Mouse (Mus musculus) midbrain, embryonic 10.5 days (tissue): ENCODE results near the gene Slco1a5. TPM values are rescaled to one million over a fixed set of nuclear protein-coding genes. Genes with fewer than 3 reads are reported as not detected.
"Not testable (repeated sequence)": the region's sequence is repeated elsewhere in the genome, so short reads cannot be mapped to it uniquely, and the experiment has no call there.

Experiments used
- DNase-seq: peaks from one replicate; pipeline ENCODE4 v3.0.0-alpha.2; 2017; ENCODE audit warnings: low spot score
- H3K27ac ChIP-seq: fragments of 300-500 bp; sonication (generic); replicated peaks from 2 replicates; pipeline ENCODE4 v1.5.1; 2016; ENCODE audit warnings: mild to moderate bottlenecking
- H3K27me3 ChIP-seq: fragments of 300-500 bp; sonication (generic); 2 replicates; pipeline ENCODE4 v1.6.1; 2016; ENCODE audit warnings: low read depth, mild to moderate bottlenecking; ENCODE audit not compliant: poor library complexity, severe bottlenecking
- H3K36me3 ChIP-seq: fragments of 300-500 bp; sonication (generic); 2 replicates; pipeline ENCODE4 v1.6.1; 2016; ENCODE audit warnings: mild to moderate bottlenecking, moderate library complexity
- H3K4me1 ChIP-seq: fragments of 300-500 bp; sonication (generic); 2 replicates; pipeline ENCODE4 v1.6.1; 2016
- H3K4me3 ChIP-seq: fragments of 300-500 bp; sonication (generic); 2 replicates; pipeline ENCODE4 v1.5.1; 2016; ENCODE audit warnings: mild to moderate bottlenecking, moderate library complexity
- H3K9me3 ChIP-seq: fragments of 300-500 bp; sonication (generic); replicated peaks from 2 replicates; pipeline ENCODE4 v1.6.1; 2016; ENCODE audit warnings: mild to moderate bottlenecking
- WGBS: fragments of 180-500 bp; shearing (Covaris S2); methylation state at CpG from one replicate; pipeline ENCODE4 v1.1.7; 2016; 5-methylcytosine and 5-hydroxymethylcytosine counted together
- polyA plus RNA-seq: library from polyadenylated mRNA; unstranded; fragments of >200 nt; fragmentation: Nextera tagmentation; extraction: Ambion mirVana; gene quantifications from 2 replicates; pipeline ENCODE4 v1.2.1, GENCODE M21; 2016

The Slco1a5 gene
- 0.47 and 0.77 TPM in 2 replicates for polyA plus RNA-seq

- Histone ChIP-seq H3K27me3 (no peaks in the 10 kb centered on the region), H3K4me1 (peaks cover 13% of the 10 kb centered on the region), H3K27ac (0 out of 2 replicates have a peak within 1 kb of the TSS, but pooled peaks have one; percentile 28), H3K4me3 (no peak within 1 kb of the TSS), H3K36me3 (no peaks in the 10 kb centered on the region), H3K9me3 (no peaks in the 10 kb centered on the region)
- DNase-seq = no peak
- WGBS = 15% methylated on average over 4 of the region's 4 CpGs
Observed at GRCm38 (mm10) chr6:142322881-142323280, at the start of gene Slco1a5. Slco1a5 (minus strand) TSS chr6:142322981.

- H3K4me1 ChIP-seq = no peaks in the 10 kb centered on the region
- H3K27ac ChIP-seq = no peak overlapping the region
- 90% methylated on average over 3 of the region's 3 CpGs for WGBS
- H3K36me3 ChIP-seq = peaks cover 94% of the 10 kb centered on the region
- no peak overlapping the region for H3K4me3 ChIP-seq
- no peaks in the 10 kb centered on the region for H3K9me3 ChIP-seq
- DNase-seq = no peak
- H3K27me3 ChIP-seq = no peaks in the 10 kb centered on the region
Observed at GRCm38 (mm10) chr6:142369568-142369967, 46.8 kb upstream of the Slco1a5 start.

DNA sequence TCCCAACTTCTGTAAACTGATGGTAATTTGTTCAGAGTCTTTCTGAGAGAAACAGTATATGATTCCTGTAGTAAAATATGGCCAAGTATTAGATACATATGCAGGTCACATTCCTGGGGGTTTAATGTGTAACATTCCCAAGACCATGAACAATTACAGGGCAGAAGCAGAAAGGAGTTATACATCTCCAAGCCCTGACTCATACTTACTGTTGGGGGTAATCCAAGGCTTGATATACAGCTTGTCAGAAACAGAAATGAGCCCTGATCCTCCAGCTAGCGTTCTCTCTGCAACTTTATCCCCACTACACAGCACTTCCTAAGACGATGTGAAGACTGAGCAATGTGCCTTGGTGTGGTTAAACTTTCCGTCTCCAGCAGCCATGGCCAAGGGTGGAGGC, 44.8 kb upstream of the Slco1a5 start:
- DNase-seq = no peak
- no peaks in the 10 kb centered on the region for H3K9me3 ChIP-seq
- no peaks in the 10 kb centered on the region for H3K4me1 ChIP-seq
- no peaks in the 10 kb centered on the region for H3K27me3 ChIP-seq
- 92% methylated on average over 3 of the region's 3 CpGs for WGBS
- H3K36me3 ChIP-seq = peaks cover 94% of the 10 kb centered on the region
- H3K27ac ChIP-seq = no peak overlapping the region
- H3K4me3 ChIP-seq = no peak overlapping the region

DNA sequence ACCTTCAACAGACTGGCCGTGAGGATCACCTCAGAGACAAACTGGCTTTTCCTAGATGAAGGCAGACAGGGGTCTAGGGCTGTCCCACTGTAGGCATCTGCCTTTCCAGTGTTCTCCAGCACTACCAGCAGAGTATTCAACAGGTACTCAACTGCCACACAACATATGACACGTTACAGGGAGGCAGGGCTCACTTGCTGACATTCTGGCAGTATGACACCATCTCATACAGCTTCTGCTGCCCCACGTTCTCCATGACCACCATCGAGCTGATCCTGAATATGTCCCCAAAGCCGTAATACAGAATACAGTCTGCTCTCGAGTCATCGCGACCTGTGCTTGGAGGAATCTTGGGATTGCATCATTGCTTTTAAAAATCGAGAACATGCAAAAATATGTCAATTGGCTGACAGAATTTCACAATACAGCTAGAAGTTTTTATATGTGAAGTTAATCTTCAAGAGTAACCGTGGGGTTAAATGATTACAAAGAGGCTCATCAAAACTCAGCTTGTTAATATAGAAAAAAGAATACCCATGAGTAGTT, 43.8 kb upstream of the Slco1a5 start:
- DNase-seq = no peak
- H3K4me3 ChIP-seq = no peak overlapping the region
- no peaks in the 10 kb centered on the region for H3K27me3 ChIP-seq
- no peaks in the 10 kb centered on the region for H3K4me1 ChIP-seq
- 94% methylated on average over 10 of the region's 10 CpGs for WGBS
- no peaks in the 10 kb centered on the region for H3K9me3 ChIP-seq
- H3K27ac ChIP-seq = no peak overlapping the region
- H3K36me3 ChIP-seq = peaks cover 94% of the 10 kb centered on the region

GRCm38 (mm10) chr6:142365742-142366472, 43.1 kb upstream of the Slco1a5 start:
- Histone ChIP-seq H3K36me3 (peaks cover 97% of the 10 kb centered on the region), H3K4me3 (no peak overlapping the region), H3K27ac (no peak overlapping the region), H3K27me3 (no peaks in the 10 kb centered on the region), H3K4me1 (no peaks in the 10 kb centered on the region), H3K9me3 (no peaks in the 10 kb centered on the region)
- no peak for DNase-seq
- 92% methylated on average over 8 of the region's 8 CpGs for WGBS

DNA sequence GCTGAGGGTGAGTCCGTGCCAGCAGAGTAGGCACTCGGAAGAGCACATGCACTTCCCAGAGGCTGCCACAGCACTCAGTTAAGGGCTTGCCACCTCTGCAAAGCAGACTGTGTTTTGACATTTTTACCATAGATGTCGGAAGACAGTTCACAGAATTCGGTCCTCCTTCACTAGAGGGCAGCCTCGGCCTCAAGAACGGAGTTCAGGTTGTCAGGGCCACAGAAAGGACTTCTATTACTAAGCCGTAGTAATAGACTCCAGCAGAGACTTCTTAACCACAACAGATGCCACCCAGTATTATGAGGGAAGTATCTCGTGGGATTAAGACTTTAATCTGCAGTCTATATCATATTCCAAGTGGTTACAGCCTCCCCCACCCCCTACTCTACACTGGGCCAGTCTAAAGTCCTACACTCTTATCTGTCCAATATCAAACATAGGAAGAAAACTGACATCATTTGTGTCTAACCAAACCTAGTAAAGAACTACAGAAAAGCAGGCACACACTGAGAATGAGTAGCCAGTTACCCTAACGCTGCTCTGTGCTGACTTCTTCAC, 40.3 kb upstream of the Slco1a5 start:
- no peak for DNase-seq
- H3K9me3 ChIP-seq = no peaks in the 10 kb centered on the region
- H3K27ac ChIP-seq = no peak overlapping the region
- H3K27me3 ChIP-seq = no peaks in the 10 kb centered on the region
- no peaks in the 10 kb centered on the region for H3K4me1 ChIP-seq
- H3K4me3 ChIP-seq = no peak overlapping the region
- 81% methylated on average over 9 of the region's 9 CpGs for whole genome bisulfite sequencing
- peaks cover 97% of the 10 kb centered on the region for H3K36me3 ChIP-seq

DNA sequence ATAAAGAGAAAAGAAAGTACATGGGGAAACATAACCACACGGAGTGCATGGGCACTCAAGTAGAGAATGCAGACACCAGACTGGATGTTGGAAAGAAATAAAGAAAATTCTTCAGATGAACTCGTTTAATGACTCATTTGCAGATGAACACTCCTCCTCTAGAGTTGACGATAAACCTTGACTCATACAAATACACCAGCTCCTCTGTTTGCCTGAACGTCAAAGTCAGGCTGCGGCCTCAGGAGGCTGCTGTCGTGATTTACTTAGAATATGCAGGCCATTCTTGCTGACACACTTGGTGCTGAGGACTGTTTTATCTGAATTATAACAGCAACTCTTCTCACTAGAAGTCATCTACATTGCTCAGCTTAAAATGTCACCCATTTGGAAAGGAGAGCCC, 39.3 kb upstream of the Slco1a5 start:
- no peaks in the 10 kb centered on the region for H3K4me1 ChIP-seq
- WGBS = 94% methylated on average over 6 of the region's 6 CpGs
- no peaks in the 10 kb centered on the region for H3K27me3 ChIP-seq
- no peaks in the 10 kb centered on the region for H3K9me3 ChIP-seq
- no peak overlapping the region for H3K27ac ChIP-seq
- peaks cover 97% of the 10 kb centered on the region for H3K36me3 ChIP-seq
- no peak overlapping the region for H3K4me3 ChIP-seq
- DNase-seq = no peak

DNA sequence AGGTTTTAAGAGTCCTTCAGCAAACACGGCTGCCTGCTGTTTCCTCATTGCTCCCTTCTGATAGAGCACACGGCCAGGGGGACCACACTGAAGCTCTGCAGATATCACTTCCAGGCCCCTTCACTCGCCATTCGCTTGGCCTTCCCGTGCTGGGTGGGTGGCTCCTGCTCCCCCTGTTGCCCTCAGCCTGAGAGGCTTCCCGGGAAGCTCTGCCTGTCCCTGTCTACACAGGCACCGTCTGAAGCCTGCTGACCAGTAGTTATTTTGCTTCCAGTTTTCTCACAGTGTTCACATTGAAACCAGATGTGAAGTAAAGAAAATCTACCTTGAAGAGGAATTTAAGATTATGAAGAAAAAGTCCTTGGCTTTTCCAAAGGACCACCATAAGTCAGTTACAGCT, 34.3 kb upstream of the Slco1a5 start:
- H3K4me1 ChIP-seq = no peaks in the 10 kb centered on the region
- H3K27ac ChIP-seq = no peak overlapping the region
- no peak for DNase-seq
- WGBS = 79% methylated on average over 7 of the region's 7 CpGs
- no peaks in the 10 kb centered on the region for H3K27me3 ChIP-seq
- no peak overlapping the region for H3K4me3 ChIP-seq
- peaks cover 93% of the 10 kb centered on the region for H3K36me3 ChIP-seq
- no peaks in the 10 kb centered on the region for H3K9me3 ChIP-seq

- not testable (repeated sequence) for H3K27me3 ChIP-seq, H3K9me3 ChIP-seq, H3K27ac ChIP-seq, DNase-seq, H3K4me3 ChIP-seq, H3K4me1 ChIP-seq
- peaks cover 84% of the 10 kb centered on the region for H3K36me3 ChIP-seq
- 94% methylated on average over 3 of the region's 3 CpGs for WGBS
Observed at GRCm38 (mm10) chr6:142352099-142352498, 29.3 kb upstream of the Slco1a5 start.

DNA sequence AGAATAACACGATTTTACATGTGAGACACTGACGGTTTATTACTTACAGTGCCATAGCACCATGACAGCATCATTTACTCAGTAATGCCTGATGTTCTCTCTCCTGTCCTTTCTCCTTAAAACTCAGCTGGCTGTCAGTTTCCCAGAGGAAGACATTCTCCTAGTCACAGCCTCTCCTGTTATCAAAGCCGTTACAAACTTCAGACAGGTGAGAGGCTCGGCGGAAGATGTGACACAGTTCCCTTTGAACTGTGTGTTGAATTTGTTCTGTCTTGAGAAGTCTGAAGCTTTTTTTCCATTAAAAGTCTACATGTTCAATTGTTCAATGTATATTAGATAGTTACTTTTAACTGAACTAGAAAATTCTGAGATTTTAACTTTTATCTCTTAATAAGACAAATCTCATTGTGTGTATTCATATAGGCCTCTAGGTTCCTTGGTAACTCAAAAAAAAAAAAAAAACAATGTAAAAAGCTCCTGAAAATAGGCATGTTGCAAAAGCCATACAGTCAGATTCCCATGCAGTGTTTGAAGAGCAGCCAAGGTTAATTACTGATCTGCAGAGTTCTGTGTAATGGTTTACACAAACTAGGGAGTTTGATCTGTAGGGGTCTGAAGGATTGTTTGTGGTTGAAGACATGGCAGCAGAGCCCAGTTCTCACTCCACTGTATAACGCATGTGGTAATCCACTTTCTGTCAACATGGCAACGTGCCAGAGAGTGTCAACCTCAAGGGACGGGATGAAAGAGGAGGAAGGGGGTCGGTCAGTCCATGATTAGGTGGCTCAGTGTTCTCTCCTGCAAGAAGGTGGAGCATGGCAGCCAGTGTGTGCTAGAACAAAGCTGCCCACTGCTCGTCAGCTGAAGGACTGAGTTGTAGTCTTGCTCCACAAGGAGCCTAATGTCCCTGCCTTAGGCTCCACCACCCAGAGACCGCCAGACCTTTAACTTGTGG, 24.9 kb upstream of the Slco1a5 start:
- no peak overlapping the region for H3K27ac ChIP-seq
- no peak for DNase-seq
- 90% methylated on average over 11 of the region's 11 CpGs for WGBS
- no peak overlapping the region for H3K4me3 ChIP-seq
- no peaks in the 10 kb centered on the region for H3K27me3 ChIP-seq
- H3K4me1 ChIP-seq = peaks cover 12% of the 10 kb centered on the region
- peaks cover 46% of the 10 kb centered on the region for H3K36me3 ChIP-seq
- no peaks in the 10 kb centered on the region for H3K9me3 ChIP-seq

DNA sequence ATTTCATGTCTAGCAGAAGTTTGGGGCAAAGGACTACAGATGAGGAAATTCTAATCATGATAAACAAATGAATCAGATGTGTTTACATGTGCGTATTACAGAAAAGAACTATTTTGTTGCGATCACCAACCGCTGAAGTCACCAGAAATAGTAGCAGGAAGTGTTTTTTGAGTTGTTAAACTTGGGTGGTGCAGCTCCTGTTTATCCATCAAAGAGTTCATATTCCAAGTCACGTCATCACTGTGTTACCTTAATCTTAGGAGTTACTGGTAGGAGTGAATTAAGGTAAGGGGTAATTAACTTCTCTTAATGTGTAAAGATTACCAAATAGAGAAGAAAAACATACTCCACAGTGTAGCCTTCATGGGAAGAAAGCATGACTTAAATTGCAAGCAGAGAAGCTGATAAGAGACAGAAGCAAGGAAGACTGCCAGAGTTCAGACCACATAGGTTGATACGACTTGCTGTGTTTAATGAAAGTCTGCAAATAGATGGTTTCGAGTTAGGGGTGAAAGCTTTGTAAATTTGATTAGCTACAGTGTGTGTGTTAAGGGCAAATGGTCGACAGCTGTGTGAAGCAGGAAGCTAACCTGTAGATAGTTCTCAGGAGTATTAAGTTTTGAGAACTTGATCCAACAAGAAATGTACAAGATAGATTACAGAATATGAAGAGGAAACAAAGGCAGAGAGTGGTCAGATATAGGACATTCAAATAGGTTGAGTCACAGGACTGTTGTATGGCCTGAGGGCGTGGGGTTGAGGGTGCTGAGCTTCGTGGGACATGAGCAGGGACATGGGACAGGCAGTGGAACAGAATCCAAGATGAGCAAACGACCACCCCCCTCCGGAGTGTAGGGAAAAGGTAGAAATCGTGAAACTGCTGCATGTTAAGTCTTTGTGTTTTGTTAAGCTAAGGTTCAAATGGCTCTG, 23.7 kb upstream of the Slco1a5 start:
- Histone ChIP-seq H3K4me1 (peaks cover 12% of the 10 kb centered on the region), H3K9me3 (no peaks in the 10 kb centered on the region), H3K27ac (peak overlapping the region; percentile 87), H3K4me3 (peak overlapping the region; percentile 73), H3K36me3 (peaks cover 34% of the 10 kb centered on the region), H3K27me3 (no peaks in the 10 kb centered on the region)
- no peak for DNase-seq
- WGBS = 71% methylated on average over 12 of the region's 12 CpGs
